Mouse (Mus musculus): Measurements from ENCODE around the gene Als2cl. TPM values are rescaled to one million over a fixed set of nuclear protein-coding genes. Genes with fewer than 3 reads are reported as not detected.

Gene Als2cl
- polyA plus RNA-seq, 1 experiment: 0.02 TPM

DNA sequence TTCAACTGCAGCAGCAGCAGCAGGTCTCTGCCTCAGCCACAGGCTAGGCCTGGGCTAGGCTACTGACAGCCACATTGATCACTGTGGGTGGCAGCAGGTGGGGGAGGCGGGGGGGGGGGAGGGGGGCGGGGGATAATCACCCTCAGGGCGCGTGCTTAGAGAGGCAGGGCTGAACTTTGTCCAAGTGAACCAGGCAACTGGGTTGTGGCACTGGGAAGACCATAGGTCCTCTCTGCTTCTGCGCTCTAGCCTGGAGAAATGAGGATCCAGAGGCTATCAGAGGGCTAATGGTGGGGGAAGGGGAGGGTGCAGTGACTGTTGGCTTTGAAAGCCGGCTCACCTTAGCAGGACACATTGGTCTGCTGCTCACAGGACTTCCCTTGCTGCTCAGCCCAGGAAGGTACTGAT lies 4.4 kb upstream of the Als2cl start:
- Histone ChIP-seq H3K4me3 (replicated peaks) (no peak overlapping the region), H3K4me1 (ENCODE audit: control insufficient read depth) (peaks cover 2% of the 10 kb centered on the region; the same call in 1 of the 2 replicates), H3K36me3 (ENCODE audit: control insufficient read depth) (no peaks in the 10 kb centered on the region), H3K27me3 (ENCODE audit: control insufficient read depth) (peaks cover 41% of the 10 kb centered on the region), H3K9me3 (ENCODE audit: control insufficient read depth, low read length) (no peaks in the 10 kb centered on the region)
- no peak for TF ChIP-seq TAL1 (IDR thresholded peaks at IDR 0.05; ENCODE audit: low read length)
- TF ChIP-seq GATA1 (IDR thresholded peaks at IDR 0.05; ENCODE audit: low read length): no peak

GRCm38 (mm10) chr9:110877353-110877752 lies 2.3 kb upstream of the Als2cl start:
- Histone ChIP-seq H3K4me1 (ENCODE audit: control insufficient read depth) (peaks cover 2% of the 10 kb centered on the region; the same call in 1 of the 2 replicates), H3K9me3 (ENCODE audit: control insufficient read depth, low read length) (no peaks in the 10 kb centered on the region), H3K27me3 (ENCODE audit: control insufficient read depth) (peaks cover 51% of the 10 kb centered on the region), H3K36me3 (ENCODE audit: control insufficient read depth) (no peaks in the 10 kb centered on the region), H3K4me3 (replicated peaks) (no peak overlapping the region)
- TF ChIP-seq GATA1 (IDR thresholded peaks at IDR 0.05; ENCODE audit: low read length) (no peak), TAL1 (IDR thresholded peaks at IDR 0.05; ENCODE audit: low read length) (no peak)

DNA sequence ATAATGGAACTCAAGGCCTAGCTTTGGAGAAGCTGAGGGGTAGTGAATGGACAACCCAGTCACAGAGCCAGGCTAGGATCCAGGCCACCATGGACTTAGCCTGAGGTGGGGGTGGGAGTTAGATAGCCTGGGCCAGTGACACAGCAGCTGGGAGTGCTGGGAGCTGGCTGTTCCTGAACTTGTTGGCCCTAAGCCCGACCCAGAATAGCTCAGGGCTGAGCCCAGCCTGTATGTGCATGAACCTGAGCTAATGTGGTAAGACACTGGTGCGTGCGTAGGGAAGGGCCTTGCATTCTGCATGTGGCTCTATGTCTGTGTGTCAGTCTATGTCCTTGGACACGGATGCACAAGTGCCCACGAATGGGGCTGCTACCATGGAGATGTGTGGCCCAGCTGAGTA lies 1.8 kb upstream of the Als2cl start:
- no peak for TF ChIP-seq TAL1 (IDR thresholded peaks at IDR 0.05; ENCODE audit: low read length)
- TF ChIP-seq GATA1 (IDR thresholded peaks at IDR 0.05; ENCODE audit: low read length): no peak
- H3K36me3 ChIP-seq (ENCODE audit: control insufficient read depth): no peaks in the 10 kb centered on the region
- peaks cover 47% of the 10 kb centered on the region for H3K27me3 ChIP-seq (ENCODE audit: control insufficient read depth)
- no peaks in the 10 kb centered on the region for H3K9me3 ChIP-seq (ENCODE audit: control insufficient read depth, low read length)
- peaks cover 2% of the 10 kb centered on the region; the same call in 1 of the 2 replicates for H3K4me1 ChIP-seq (ENCODE audit: control insufficient read depth)
- H3K4me3 ChIP-seq (replicated peaks): no peak overlapping the region

GRCm38 (mm10) chr9:110879998-110880561 lies 410 bp downstream of the Als2cl start, which contains the start of gene Tmie:
Tmie (minus strand) TSS chr9:110880113.
- no peak for TF ChIP-seq TAL1 (IDR thresholded peaks at IDR 0.05; ENCODE audit: low read length)
- no peak for TF ChIP-seq GATA1 (IDR thresholded peaks at IDR 0.05; ENCODE audit: low read length)
- Histone ChIP-seq H3K27me3 (ENCODE audit: control insufficient read depth) (peaks cover 32% of the 10 kb centered on the region), H3K36me3 (ENCODE audit: control insufficient read depth) (no peaks in the 10 kb centered on the region), H3K9me3 (ENCODE audit: control insufficient read depth, low read length) (no peaks in the 10 kb centered on the region), H3K4me3 (replicated peaks) (peak within 1 kb of the TSS; percentile 53), H3K4me1 (ENCODE audit: control insufficient read depth) (peaks cover 2% of the 10 kb centered on the region; the same call in 1 of the 2 replicates)

GRCm38 (mm10) chr9:110880772-110881171 lies 1.1 kb downstream of the Als2cl start:
- Histone ChIP-seq H3K4me1 (ENCODE audit: control insufficient read depth) (peaks cover 2% of the 10 kb centered on the region; the same call in 1 of the 2 replicates), H3K9me3 (ENCODE audit: control insufficient read depth, low read length) (no peaks in the 10 kb centered on the region), H3K36me3 (ENCODE audit: control insufficient read depth) (no peaks in the 10 kb centered on the region; the same call in 1 of the 2 replicates), H3K27me3 (ENCODE audit: control insufficient read depth) (peaks cover 30% of the 10 kb centered on the region), H3K4me3 (replicated peaks) (peak overlapping the region; percentile 53)
- no peak for TF ChIP-seq TAL1 (IDR thresholded peaks at IDR 0.05; ENCODE audit: low read length)
- no peak for TF ChIP-seq GATA1 (IDR thresholded peaks at IDR 0.05; ENCODE audit: low read length)

DNA sequence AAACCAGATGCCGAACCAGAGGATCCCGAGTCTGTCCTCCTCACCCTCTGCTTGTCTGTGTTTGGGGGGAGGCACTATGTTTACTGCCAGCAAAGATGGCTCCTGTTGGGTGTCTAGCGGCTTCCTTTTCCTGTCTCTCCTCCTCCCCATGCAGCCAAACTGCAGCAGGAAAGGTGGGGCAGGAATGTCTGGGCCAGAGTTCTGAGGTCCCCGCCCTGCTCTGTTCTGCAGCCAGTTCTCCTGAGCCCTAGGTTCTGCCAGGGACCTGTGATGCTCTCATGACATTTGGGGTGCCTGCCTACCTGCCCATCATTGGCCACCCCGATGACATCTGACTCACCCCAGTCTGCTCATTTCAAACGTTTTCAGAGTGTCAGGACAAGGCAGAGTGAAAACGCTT lies 2.3 kb downstream of the Als2cl start:
- no peaks in the 10 kb centered on the region; the same call in 1 of the 2 replicates for H3K36me3 ChIP-seq (ENCODE audit: control insufficient read depth)
- no peak overlapping the region for H3K4me3 ChIP-seq (replicated peaks)
- peaks cover 2% of the 10 kb centered on the region; the same call in 1 of the 2 replicates for H3K4me1 ChIP-seq (ENCODE audit: control insufficient read depth)
- peaks cover 30% of the 10 kb centered on the region for H3K27me3 ChIP-seq (ENCODE audit: control insufficient read depth)
- H3K9me3 ChIP-seq (ENCODE audit: control insufficient read depth, low read length): no peaks in the 10 kb centered on the region
- no peak for TF ChIP-seq GATA1 (IDR thresholded peaks at IDR 0.05; ENCODE audit: low read length)
- no peak for TF ChIP-seq TAL1 (IDR thresholded peaks at IDR 0.05; ENCODE audit: low read length)

GRCm38 (mm10) chr9:110887388-110888303 lies 8.0 kb downstream of the Als2cl start:
- H3K27me3 ChIP-seq (ENCODE audit: control insufficient read depth): no peaks in the 10 kb centered on the region
- H3K4me1 ChIP-seq (ENCODE audit: control insufficient read depth): peaks cover 2% of the 10 kb centered on the region; the same call in 1 of the 2 replicates
- H3K4me3 ChIP-seq (replicated peaks): no peak overlapping the region
- TF ChIP-seq TAL1 (IDR thresholded peaks at IDR 0.05; ENCODE audit: low read length) (no peak), GATA1 (IDR thresholded peaks at IDR 0.05; ENCODE audit: low read length) (no peak)
- no peaks in the 10 kb centered on the region for H3K9me3 ChIP-seq (ENCODE audit: control insufficient read depth, low read length)
- peaks cover 5% of the 10 kb centered on the region; the same call in 1 of the 2 replicates for H3K36me3 ChIP-seq (ENCODE audit: control insufficient read depth)

DNA sequence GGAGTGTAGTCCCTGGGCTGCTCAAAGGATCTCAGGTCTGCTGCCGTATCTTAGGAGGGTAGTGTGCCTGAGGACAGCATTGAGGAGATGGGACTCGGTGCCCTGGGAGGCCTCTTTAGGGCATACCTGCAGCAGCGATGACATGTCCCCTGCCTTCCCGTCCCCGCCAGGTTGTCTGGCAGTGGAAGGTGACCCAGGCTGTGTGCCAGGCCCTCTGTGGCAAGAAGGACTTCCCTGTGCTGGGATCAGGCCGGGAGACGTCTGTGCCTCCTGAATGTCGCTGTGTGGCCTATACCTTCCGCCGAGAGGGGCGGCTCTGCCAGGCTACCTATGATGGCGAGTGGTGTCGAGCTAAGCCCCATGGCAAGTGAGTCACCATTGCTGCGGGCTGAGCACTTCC lies 9.3 kb downstream of the Als2cl start:
- Histone ChIP-seq H3K4me3 (replicated peaks) (no peak overlapping the region), H3K27me3 (ENCODE audit: control insufficient read depth) (no peaks in the 10 kb centered on the region), H3K4me1 (ENCODE audit: control insufficient read depth) (peaks cover 2% of the 10 kb centered on the region; the same call in 1 of the 2 replicates), H3K9me3 (ENCODE audit: control insufficient read depth, low read length) (no peaks in the 10 kb centered on the region), H3K36me3 (ENCODE audit: control insufficient read depth) (peaks cover 5% of the 10 kb centered on the region; the same call in 1 of the 2 replicates)
- TF ChIP-seq TAL1 (IDR thresholded peaks at IDR 0.05; ENCODE audit: low read length) (no peak), GATA1 (IDR thresholded peaks at IDR 0.05; ENCODE audit: low read length) (no peak)
